In the genomic region with DNA sequence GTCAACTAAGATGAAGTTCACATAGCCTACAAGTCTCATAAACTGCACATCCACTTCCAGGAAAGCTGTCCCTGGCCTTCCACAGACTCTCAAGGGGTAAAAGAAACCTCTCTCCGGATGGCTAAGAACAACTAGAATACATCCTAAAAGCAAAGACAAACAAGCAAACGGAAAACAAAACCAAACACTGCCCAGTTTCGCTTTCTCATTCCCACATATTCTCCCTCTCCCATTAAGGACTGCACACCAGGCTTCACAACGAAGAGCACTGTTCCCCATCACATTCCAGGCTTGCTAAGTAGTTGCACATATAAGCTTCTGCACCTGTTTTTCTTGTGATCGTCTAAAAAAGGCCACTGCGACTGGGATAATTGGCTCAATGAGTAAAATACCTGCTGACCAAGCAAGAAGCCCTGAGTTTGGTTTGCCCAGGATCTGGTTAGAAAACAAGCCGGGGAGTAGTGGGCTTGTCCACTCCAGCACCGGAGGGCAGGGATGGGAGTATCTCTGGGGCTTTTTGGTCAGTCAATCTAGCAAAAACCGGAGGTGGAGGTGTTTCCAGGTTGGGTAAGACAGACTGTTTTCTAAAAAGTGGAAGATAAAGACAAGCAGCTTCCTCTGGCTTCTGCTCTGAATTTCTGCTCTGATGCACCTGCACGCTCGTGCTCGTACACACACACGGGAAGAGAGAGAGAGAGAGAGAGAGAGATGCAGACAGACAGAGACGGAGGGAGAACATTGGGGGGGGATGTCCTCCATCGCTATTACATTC, we compare ENCODE assay signal across 7 mouse cellular contexts. TPM values are rescaled to one million over a fixed set of nuclear protein-coding genes. Genes with fewer than 3 reads are reported as not detected.
A peak's percentile ranks its signal among the peaks of the same experiment; 100 is the strongest.
DNase-seq lines count a peak whose midpoint lies in the region; ATAC-seq lines count a peak whose summit lies in the region.

No protein-coding gene starts in this region.

- peak overlapping the region; percentile 80 for H3K4me2 ChIP-seq in limb, embryonic 15.5 days

- H3K9ac ChIP-seq in limb, embryonic 15.5 days = peak overlapping the region; percentile 62

- peak; percentile 54 for DNase-seq in A20 (ENCODE audit: low read depth, low spot score)
- peak; percentile 31 for DNase-seq in CD4-positive, CD25-positive, alpha-beta regulatory T cell, adult 2 months (ENCODE audit: low read depth, low spot score)
- DNase-seq in spleen, postnatal 10 days (ENCODE audit: low spot score in 2 of 2) = peak; percentile 40 to 57
- DNase-seq in cerebellum, adult 11-12 months = no peak
- no peak for DNase-seq in left cerebral cortex, adult 8-10 months (ENCODE audit: low spot score in 2 of 2)

- H3K27ac ChIP-seq in limb, embryonic 15.5 days = 0 out of 2 replicates have a peak overlapping the region, but pooled peaks have one; percentile 47

- H3K36me3 ChIP-seq in limb, embryonic 15.5 days = peaks cover 16% of the 10 kb centered on the region

- ATAC-seq in erythroid progenitor cell, adult 5-6 weeks (replicated peaks; ENCODE audit: low FRiP score, poor library complexity, severe bottlenecking) = peak; percentile 31
- no peak for ATAC-seq in limb, embryonic 15.5 days (ENCODE audit: insufficient number of reproducible peaks, low FRiP score, low TSS enrichment, low read depth)

- 22% methylated on average over 15 of the region's 15 CpGs for WGBS in limb, embryonic 15.5 days

- H3K4me3 ChIP-seq in limb, embryonic 15.5 days = peak overlapping the region; percentile 85

- H3K9me3 ChIP-seq in limb, embryonic 15.5 days = no peaks in the 10 kb centered on the region

- H3K27me3 ChIP-seq in limb, embryonic 15.5 days = no peaks in the 10 kb centered on the region

- H3K4me1 ChIP-seq in limb, embryonic 15.5 days = peaks cover 19% of the 10 kb centered on the region

RNA-seq across cellular contexts. Expression of gene Fcf1, which starts 0.9 kb away (rescaled TPM):
- 59.5 and 73.8 TPM in 2 replicates for total RNA-seq in erythroid progenitor cell, adult 5-6 weeks (2015; ENCODE audit: low replicate concordance)
- 21.8 and 66.6 TPM in 2 replicates for total RNA-seq in erythroid progenitor cell, adult 5-6 weeks (2017; ENCODE audit: low replicate concordance)
- polyA plus RNA-seq in limb, embryonic 15.5 days (2015; fragmentation: Nextera tagmentation; extraction: Ambion mirVana) = 122 and 128 TPM in 2 replicates
- total RNA-seq in left cerebral cortex, adult 8-10 months (2022) = 10 to 100 TPM; 29.7 to 39.9 (median 35.4) TPM

RNA-seq across cellular contexts. Expression of gene Arel1, which starts 0.9 kb away (rescaled TPM):
- 61.2 and 62.3 TPM in 2 replicates for total RNA-seq in erythroid progenitor cell, adult 5-6 weeks (2015; ENCODE audit: low replicate concordance)
- total RNA-seq in erythroid progenitor cell, adult 5-6 weeks (2017; ENCODE audit: low replicate concordance) = 58.8 and 73.4 TPM in 2 replicates
- polyA plus RNA-seq in limb, embryonic 15.5 days (2015; fragmentation: Nextera tagmentation; extraction: Ambion mirVana) = 9.4 and 11.5 TPM in 2 replicates
- total RNA-seq in left cerebral cortex, adult 8-10 months (2022) = 100 to 1,000 TPM in 3 of 4 experiments, 10 to 100 TPM in 1; 98.1 to 130 (median 120) TPM

RNA-seq across cellular contexts. Expression of gene Ylpm1, which starts 26.3 kb away (rescaled TPM):
- total RNA-seq in erythroid progenitor cell, adult 5-6 weeks (2015; ENCODE audit: low replicate concordance) = 72.1 and 73.2 TPM in 2 replicates
- 52.5 and 87.7 TPM in 2 replicates for total RNA-seq in erythroid progenitor cell, adult 5-6 weeks (2017; ENCODE audit: low replicate concordance)
- polyA plus RNA-seq in limb, embryonic 15.5 days (2015; fragmentation: Nextera tagmentation; extraction: Ambion mirVana) = 23.0 and 26.2 TPM in 2 replicates
- total RNA-seq in left cerebral cortex, adult 8-10 months (2022) = 100 to 1,000 TPM; 104 to 115 (median 108) TPM

Comparison
In these comparisons a context has a peak if more than half of its experiments do, and no peak if none do; other contexts are left out.
1. DNase-seq: peak in A20 (single experiment), CD4-positive, CD25-positive, alpha-beta regulatory T cell, adult 2 months (single experiment) and spleen, postnatal 10 days (2 of 2); none in cerebellum, adult 11-12 months (single experiment) and left cerebral cortex, adult 8-10 months (0 of 2).